Mouse (Mus musculus): ENCODE measurements at regions not wholly inside any gene's neighbourhood (a gene's known extent, or its start where the extent isn't known, plus 50 kb on each side); places are given as distances from the start of the nearest gene placed in this dataset.

DNA sequence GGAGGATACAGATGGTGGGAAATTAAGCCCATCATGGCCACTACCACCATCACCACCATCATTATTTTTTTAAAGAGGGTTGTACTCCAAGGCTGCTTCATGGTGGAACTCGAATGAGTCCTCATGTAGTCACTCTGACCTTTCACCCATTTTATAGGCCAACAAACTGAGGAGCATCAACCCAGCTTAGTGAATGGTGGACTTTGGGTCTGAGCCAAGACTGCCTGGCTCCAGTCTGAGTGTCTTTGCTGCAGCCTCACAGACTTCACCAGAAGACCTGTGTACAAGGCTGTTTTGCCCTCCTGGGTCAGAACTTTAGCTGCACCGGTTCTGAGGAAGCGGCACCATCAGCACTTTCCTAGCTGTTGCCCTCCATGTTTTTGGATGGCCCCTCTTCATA lies 184.4 kb downstream of the Emx2 start:
- DNase-seq (ENCODE audit: low spot score in 2 of 2) = no peak

DNA sequence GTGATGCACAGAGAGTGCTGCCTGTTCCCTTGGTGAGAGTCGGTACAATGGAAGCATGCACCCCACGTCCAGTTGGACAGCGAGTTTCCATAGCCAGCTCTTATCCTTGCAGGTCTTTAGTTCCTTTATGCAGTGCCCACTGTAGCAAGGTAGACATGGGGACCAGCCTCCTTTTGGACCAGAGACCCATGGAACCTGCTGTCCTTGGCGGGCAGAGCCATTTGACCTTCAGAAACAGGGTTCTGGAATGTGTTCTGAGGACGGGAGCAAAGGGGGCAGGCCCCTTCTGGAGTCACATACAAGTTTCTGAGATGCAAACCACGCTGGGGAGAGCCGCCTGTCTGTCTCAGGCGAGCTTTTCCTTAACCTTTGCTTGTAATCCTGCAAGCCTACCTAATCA lies 188.1 kb downstream of the Emx2 start:
- no peak for DNase-seq (ENCODE audit: low spot score in 2 of 2)

DNA sequence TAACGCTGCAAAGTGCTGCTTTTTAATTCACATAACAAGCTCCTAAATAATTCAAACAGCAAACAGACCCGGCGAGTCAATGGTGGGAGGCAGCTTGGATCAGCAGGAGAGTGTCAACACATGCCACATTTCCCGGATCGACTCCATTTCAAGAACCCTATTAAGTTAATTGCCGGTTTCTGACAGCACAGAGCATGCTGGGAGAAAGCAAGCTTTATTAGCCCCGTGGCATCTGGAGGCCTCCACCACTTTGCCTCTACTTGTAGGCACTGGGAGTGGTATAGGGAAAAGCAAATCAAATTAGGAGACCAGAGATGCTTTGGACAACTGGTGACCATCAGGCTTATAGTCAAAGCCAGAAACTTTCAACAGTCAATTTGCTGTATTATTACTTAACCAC lies 188.5 kb downstream of the Emx2 start:
- no peak for DNase-seq (ENCODE audit: low spot score in 2 of 2)

DNA sequence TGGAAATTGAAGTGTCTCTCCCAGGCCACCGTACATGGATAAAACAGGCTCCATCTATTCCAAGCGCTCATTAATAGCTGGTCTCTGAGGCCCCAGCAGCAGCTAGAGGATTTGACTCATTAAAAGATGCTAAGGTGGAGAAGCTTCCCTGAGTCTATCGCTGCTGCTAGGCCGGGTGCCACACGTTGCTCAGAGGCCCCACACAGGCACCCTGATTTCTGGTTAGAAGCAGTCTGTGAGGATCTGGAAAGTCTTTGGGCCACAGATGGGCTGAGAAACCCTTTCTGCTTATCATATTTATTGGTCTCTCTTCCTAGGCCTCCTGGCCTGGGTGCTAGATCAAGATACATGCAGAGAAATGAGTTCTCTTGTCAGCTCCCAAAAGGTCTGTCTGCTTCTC lies 191.2 kb downstream of the Emx2 start:
- no peak for DNase-seq (ENCODE audit: low spot score in 2 of 2)

DNA sequence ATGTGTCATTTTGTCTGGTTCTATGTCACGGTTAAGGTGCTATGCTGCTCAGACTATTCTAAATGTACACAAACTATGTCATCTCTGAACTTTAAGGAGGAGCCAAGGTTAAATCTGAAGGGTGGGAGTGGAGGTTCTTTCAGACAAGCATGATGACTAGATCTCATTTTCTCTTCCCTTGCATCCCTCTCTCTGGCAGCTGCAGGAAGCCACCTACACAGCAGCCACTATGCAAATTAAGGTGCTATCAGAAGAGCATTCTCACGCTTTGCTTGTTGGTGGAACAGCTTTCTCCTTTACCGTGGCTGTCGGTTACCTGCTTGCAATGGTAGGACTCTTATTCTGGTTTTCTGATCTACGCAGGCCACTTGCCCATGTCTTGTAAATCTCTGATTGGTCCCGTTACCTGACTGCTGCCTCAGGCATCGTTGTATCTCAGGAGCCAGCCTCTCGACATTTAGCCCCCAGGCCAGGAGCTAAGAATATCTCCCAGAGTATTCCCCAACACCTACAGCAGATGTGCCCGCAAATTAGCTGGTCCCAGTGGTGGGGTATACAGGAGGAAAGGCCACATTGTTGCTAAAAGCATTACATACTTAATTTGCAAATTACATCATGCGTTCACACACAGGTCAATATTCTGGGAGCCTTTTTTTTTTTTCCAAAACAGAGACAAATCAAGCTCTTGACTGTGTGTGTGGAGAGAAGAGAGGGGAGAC lies 192.6 kb downstream of the Emx2 start:
- DNase-seq (ENCODE audit: low spot score in 2 of 2) = no peak

DNA sequence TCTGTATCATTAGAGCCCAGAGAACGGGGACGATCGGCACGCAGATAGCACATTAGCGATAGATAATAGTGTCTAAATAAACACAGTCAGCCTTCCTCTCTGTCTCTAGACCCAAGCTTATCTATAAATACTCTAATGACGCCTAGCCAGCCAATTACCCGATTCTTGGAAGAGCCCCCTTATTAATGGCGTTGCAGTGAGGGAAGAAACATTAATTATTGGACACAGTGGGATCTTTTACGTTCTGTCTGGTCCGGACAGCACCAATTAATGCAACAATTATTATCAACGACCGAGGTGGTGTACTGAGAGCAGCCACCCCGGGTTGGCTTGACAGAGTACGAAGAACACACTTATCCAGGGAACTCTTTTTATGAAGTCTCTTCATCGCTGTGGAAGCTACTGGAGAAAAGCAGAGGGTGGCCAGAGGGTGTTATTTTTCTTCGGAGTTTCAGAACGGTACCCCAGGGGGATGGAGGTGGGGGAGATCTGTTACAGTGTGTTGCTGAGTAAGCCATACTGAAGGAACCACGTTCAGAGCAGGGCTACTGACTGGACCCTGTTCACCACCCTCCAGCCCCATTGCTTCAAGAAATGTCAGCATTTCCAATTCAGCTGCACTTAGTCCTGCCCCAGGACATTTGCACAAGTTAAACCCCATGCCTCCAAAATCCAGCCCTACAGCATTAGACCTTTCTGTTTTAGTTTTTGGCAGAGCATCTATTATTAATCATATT lies 195.6 kb downstream of the Emx2 start:
- DNase-seq (ENCODE audit: low spot score in 2 of 2) = no peak

DNA sequence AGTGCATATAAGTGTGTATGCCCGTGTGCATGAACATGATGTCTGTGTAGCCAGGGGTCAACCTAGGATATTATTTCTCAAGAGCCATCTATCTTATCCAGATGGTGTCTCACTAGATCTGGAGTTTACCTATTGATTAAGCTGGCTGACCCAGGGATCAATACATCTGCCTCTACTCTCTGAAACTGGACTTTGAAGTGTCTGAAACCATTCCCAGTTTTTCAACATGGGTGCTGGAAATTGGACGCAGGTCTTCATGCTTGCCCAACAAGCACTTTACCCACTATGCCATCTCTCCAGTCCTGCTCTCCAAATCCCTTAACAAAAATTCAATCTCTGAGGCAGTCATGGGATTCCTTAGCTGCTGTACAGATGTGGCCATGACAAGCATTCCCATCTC lies 197.1 kb downstream of the Emx2 start:
- DNase-seq (ENCODE audit: low spot score in 2 of 2) = no peak

DNA sequence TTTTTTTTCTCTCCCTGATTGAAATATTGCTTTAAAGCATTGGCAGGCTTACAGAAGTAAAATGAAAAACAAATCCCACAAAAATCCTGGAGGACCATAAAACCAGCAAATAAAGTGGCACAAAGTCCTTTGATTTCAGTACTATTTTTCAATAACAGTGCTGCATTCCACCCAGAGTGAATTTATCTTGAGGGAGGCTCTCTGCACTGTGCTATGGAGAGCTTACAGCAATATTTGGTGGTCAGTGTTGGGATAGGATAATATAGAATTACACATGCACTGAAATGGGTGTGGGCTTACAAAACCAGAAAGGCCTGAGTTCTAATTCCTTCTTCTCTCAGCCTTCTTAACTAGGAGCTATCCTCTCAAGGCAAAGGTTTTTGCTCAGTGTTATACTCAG lies 211.6 kb downstream of the Emx2 start:
- DNase-seq (ENCODE audit: low spot score in 2 of 2) = no peak

DNA sequence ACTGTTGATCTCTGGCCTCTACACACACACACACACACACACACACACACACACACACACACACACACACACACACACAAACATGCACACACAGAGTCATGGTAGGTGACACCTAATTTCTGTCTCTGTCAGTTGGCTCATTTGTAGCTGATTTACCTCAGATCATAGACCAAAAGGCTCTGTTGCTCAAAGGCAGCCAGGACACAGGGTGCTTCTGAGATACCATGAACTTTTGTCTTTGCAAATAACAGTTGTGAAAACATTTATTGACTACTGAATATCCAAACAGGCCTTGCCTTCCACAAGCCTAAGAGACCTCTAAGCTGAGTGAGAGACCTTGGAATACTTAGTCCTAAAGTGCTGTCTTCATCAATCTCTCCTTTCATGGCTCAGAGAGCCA lies 215.4 kb downstream of the Emx2 start:
- DNase-seq (ENCODE audit: low spot score in 2 of 2) = no peak

DNA sequence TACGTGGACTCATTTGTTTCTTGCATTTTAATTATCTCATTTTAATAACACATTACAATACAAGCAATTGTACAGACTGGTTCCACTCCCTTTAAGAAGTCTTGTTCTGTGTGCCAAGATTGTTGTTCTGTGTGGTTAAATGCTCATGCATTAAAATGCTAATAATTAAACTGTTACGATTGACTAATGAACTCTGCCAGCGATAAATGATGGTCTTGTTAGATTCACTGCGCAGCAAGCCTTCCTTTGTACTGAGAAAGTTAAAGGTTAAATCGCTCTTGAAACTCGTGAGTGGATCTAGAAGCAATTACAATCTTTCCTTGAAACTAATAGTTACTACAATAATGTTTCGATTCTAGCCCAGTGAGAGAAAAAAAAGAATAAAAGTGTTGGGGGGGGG lies 221.0 kb downstream of the Emx2 start:
- no peak for DNase-seq (ENCODE audit: low spot score in 2 of 2)

DNA sequence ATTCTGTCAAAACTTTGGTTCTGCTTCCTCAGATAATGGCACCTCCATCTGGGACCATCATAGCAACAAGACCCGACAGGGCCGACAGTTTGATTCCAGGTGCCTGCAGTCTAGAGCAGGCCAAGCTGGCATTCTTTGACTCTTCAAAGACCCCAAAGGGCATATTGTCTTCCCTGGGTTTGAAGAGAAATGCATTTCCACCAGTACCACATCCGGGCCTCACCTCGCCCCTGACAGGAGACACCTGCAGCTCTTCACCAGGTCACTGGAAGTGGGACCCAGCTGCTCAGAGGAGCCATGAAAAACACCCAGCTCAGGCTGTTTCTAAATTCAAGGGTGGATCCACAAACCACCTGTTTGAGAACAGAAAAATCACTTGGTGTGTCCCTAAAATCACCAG lies 222.2 kb downstream of the Emx2 start:
- DNase-seq (ENCODE audit: low spot score in 2 of 2) = no peak

DNA sequence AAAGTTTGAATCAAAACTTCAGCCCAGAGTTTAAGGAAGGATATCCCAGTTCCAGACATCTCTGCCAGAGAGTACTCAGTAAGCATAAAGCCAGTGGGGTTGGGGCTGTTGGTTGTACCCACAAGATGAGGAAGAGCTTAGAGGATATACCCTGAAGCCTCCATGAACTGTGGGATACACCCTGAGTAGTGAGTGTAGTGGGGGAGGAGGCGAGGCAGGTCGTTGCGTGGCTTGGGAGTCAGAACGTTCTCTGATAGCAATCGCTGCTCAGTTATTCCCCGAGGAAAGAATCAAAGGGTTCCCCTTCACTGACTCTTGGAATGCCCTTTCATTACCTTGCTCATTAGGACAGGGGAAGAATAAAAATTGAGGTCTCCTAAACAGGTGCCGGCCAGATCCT lies 226.1 kb downstream of the Emx2 start:
- no peak for DNase-seq (ENCODE audit: low spot score in 2 of 2)

DNA sequence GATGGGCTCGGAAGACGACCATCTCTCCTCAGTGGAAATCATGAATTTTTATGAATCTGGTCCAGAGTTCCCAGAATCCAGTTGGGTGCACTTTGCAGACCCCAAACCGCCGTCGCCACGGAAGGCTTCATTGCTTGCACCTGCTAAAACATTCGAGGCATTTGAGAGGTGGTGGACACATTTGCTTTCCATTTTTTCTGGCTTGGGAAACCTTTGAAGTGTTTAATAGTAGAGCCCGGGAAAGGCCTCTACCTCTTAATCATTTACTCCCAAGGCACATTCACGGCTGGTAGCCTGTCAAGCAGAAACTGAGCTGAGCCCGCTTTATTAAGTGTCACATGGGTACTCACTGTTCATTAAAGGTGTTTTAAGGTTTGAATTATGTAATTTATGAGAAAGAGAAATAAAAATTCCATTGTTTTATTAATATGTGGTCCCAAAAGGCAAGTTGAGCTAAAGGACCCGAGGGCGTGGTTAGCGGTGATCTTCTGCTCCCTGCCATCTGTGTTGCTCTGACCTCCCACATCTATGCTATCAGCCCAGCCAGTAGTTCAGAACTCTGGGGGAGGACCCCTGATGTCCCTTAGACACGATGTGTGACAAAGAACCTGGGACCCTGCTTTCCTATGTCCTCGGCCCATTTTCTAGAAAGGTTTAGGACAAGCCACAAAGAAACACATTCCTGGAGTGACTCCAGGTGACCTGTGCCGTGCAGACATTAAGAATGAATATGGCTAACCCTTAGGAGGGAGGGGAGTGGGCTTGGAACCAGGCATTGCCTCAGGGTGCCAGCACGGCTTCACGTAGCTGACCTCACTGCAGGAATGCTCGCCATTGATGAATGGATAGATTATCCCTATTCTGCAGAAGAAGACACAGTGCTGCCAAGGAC lies 227.9 kb downstream of the Emx2 start:
- no peak for DNase-seq (ENCODE audit: low spot score in 2 of 2)

DNA sequence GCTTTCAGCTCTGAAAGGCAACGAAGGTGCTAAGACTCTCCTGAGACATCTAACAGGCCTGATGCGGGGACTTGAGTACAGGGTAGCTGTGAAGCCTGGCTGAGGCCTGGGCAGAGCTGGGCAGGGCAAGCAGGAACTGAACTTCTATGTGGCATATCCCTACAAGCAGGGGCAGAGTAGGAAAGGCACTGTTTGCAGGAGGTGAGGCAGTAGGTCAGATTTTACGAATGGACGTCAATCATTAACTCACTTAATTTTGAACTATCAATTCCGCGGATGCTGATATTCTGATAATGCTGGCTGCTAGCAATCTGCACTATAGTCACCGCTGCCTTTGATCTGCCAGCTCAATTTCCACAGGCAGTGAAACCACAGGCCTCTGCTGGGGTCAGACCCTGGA lies 229.0 kb downstream of the Emx2 start:
- DNase-seq (ENCODE audit: low spot score in 2 of 2) = no peak

DNA sequence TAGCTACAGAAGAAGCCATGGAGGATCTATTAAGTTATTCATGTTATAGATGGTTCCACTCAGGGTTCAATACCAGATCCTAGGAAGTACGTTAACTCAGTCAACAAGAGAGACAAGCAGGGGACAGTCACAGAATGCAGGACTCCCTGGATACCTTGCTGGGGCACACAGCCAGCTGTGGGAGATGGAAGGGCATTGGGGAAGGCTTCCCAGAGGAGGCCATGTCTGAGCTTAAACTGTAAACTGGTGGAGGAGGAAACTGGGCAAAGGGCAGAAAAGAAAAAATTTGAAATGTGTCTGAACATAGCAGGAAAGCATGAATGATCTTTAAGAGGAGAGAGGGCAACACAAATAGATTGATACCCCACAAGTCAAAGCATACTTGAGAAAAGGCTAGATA lies 229.5 kb downstream of the Emx2 start:
- DNase-seq (ENCODE audit: low spot score in 2 of 2) = no peak

DNA sequence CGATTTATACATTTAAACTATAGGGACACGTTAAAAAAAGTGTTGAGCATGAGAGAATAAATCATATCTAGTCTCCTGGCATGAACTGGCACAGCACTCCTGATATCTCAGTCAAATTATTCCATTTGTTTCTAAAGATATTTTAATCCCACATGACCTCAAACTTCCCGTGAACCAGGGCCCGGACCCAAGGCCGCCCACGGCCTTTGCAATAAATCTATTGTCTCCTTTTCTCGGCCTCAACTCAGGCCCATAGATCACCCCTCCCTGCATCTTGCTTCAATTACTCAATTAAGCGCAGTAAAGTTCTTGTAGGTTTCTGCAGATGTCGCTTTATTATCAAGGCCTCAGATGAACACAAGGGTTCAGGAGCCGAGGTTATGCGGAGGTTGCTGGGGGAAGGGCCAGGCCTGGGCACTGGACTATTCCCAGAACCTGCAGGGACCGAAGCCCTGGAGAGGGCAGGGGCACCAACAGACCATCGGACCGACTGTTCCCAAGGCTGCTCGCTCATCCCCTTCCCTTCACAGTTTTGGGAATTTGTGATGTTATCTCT lies 233.4 kb downstream of the Emx2 start:
- DNase-seq (ENCODE audit: low spot score in 2 of 2) = no peak

DNA sequence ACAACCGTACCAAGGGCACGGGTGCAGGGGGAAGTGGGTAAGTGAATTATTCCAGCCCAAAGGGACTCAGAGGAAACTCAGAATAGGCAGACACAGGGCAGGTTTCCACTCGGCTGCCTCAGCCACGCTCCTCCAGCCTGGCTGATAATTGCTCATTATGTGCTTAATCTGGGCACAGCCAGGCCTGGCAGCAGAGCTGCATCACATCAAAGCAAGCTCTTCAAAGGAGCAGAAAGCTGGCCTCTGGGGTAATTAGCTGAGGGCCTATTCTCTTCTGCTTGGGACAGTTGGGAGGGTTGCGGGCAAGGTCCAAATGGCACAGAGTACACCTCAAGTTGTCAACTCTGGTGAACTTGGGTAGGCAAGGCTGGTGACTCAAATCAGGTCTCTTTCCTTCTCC lies 239.5 kb downstream of the Emx2 start:
- DNase-seq (ENCODE audit: low spot score in 2 of 2) = peak; percentile 48 to 65

DNA sequence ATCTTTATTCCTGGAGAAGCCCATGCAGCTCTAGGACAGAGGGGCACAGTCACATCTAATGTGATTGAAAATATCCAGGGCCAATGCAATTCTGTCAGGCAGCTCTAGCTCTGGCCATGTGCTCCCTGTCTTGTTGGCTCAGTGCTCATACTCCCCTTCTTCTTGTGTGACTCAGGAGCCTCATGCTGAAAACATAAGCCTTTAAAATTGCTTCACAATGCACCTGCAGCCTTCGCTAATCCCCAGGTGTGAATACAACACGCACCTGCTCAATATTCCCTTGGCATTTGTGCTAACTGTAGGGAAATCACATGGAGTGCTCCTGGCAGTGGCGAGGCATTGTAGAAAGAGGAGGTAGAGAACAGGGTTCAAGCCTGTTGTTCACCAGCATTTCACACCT lies 242.0 kb downstream of the Emx2 start:
- no peak for DNase-seq (ENCODE audit: low spot score in 2 of 2)

DNA sequence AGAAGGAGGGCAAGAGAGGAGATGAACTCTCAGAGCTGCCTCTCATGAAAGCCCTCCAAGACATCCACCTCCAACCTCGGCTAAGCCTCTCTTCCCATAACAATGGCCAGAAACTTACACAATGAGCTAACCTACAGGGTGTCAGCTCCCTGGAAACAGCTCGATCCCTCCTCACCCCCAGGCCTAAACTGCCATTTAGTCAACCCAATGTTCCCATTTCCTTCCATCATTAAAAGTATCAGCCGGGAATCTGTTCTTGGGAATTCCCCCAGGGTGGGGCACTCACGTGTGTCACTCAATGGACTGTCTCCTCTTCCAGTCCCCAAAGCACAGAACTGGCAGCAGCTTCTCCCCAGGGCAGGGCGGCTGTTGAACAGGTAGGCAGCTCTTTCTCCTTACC lies 236.3 kb downstream of the Rab11fip2 start:
- no peak for DNase-seq (ENCODE audit: low spot score in 2 of 2)

DNA sequence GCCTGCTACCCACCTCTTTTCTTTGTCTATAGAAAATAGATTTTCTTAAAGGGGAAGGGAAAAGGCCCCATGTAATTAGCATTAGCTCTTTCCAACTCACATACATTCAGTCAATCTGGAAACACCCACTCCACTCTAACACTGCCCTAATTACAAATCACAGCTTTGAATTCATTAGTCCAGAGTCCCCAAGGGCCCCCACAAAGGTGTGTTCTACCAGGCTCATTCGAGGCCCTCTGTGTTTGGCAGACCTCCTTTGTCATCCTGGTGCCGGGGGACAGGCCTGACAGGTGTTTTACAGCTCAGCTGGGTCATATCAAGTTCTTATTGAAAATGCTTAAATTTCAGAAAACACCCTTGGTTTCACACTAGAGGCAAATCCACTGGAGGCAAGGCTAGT lies 234.3 kb downstream of the Rab11fip2 start:
- DNase-seq (ENCODE audit: low spot score in 2 of 2) = no peak

DNA sequence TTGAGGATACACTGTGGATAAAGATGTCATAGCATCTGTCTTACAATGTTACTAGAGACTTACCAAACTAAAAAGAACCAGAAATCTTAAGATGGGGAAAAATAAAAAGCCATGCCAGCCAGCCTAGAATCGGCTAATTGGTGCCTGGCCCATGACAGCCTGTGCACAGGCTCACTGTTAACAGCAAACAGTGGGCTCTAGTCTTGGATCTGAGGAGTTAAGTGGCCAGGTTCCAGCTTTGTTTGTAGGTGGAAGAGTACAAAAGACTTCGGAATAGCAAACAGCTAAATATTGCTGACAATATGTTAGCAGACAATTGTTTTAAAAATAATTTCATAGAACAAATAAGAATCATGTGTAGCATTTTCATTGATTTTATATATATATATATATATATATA lies 228.4 kb downstream of the Rab11fip2 start:
- no peak for DNase-seq (ENCODE audit: low spot score in 2 of 2)
